Comparison of ENCODE assay signal across 8 mouse cellular contexts in genomic region chr17:33955555-33956214, GRCm38 (mm10). TPM values are rescaled to one million over a fixed set of nuclear protein-coding genes. Genes with fewer than 3 reads are reported as not detected.
DNase-seq lines count a peak whose midpoint lies in the region; ATAC-seq and TF ChIP-seq lines count a peak whose summit lies in the region.

TSS of gene Vps52 (plus strand) at chr17:33955812.
TSS of gene Rps18 (minus strand) at chr17:33956001.

- DNase-seq in ZHBTc4 (ENCODE audit: low read depth, low spot score), result peak; percentile 98
- DNase-seq in gastrocnemius, adult 2 months, result peak; percentile 92
- peak; percentile 98 for DNase-seq in hindbrain, postnatal 0 days (ENCODE audit: low spot score)
- DNase-seq in left cerebral cortex, adult 2 months (ENCODE audit: extremely low spot score in 1 of 2, low spot score in 2 of 2), result peak; percentile 96
- peak; percentile 95 to 98 for DNase-seq in right cerebral cortex, adult 2 months (ENCODE audit: low spot score in 2 of 2)
- peak; percentile 95 for DNase-seq in urinary bladder, postnatal 14 days (ENCODE audit: low spot score)

- intact Hi-C loops in gastrocnemius, adult 2 months (cut with DNase I), result loop anchor here (2.0 to 5.0 kb wide), 2 partner anchors 15 to 67 kb away; partner anchors contain the start of genes Pfdn6, Ring1 and Wdr46
- intact Hi-C loops in left cerebral cortex, adult 2 months (cut with DNase I), result loop anchor here (1.0 kb wide), 1 partner anchor 15 kb away; the partner anchor contains the start of genes Pfdn6 and Wdr46

- no peak for TF ChIP-seq CTCF in gastrocnemius, adult 2 months (IDR thresholded peaks at IDR 0.05)
- peak; percentile 52 for TF ChIP-seq CTCF in hindbrain, postnatal 0 days (IDR thresholded peaks at IDR 0.05; ENCODE audit: low read depth)
- TF ChIP-seq CTCF in left cerebral cortex, adult 2 months (IDR thresholded peaks at IDR 0.05), result peak; percentile 39

- H3K4me2 ChIP-seq in hindbrain, postnatal 0 days (ENCODE audit: low read depth, low read length), result peak within 1 kb of the TSS; percentile 85

- under 1% methylated on average over 50 of the region's 50 CpGs for WGBS in hindbrain, postnatal 0 days

- H3K4me3 ChIP-seq in gastrocnemius, adult 2 months, result peak within 1 kb of the TSS; percentile 92
- peak within 1 kb of the TSS; percentile 56 for H3K4me3 ChIP-seq in hindbrain, postnatal 0 days (ENCODE audit: low read length)
- H3K4me3 ChIP-seq in left cerebral cortex, adult 2 months, result peak within 1 kb of the TSS; percentile 66

- H3K27ac ChIP-seq in gastrocnemius, adult 2 months, result peak within 1 kb of the TSS; percentile 98
- H3K27ac ChIP-seq in hindbrain, postnatal 0 days, result peak within 1 kb of the TSS; percentile 90
- H3K27ac ChIP-seq in left cerebral cortex, adult 2 months, result peak within 1 kb of the TSS; percentile 94

- peak within 1 kb of the TSS; percentile 77 for H3K9ac ChIP-seq in hindbrain, postnatal 0 days (replicated peaks; ENCODE audit: low read length)

- H3K4me1 ChIP-seq in hindbrain, postnatal 0 days (ENCODE audit: insufficient read depth, low read length), result peaks cover 11% of the 10 kb centered on the region

- ATAC-seq in common myeloid progenitor, adult 5-6 weeks (replicated peaks; ENCODE audit: low read depth, poor library complexity, severe bottlenecking), result peak; percentile 79
- ATAC-seq in hindbrain, postnatal 0 days, result peak; percentile 89
- ATAC-seq in megakaryocyte, adult 5-6 weeks (ENCODE audit: poor library complexity, severe bottlenecking), result peak; percentile 87

- peaks cover 32% of the 10 kb centered on the region for H3K36me3 ChIP-seq in hindbrain, postnatal 0 days (ENCODE audit: insufficient read depth, low read length)

- H3K27me3 ChIP-seq in hindbrain, postnatal 0 days (ENCODE audit: insufficient read depth, low read length), result no peaks in the 10 kb centered on the region

- no peaks in the 10 kb centered on the region for H3K9me3 ChIP-seq in hindbrain, postnatal 0 days (ENCODE audit: low read length)

RNA-seq across cellular contexts. Expression of gene Vps52, which starts in this region (rescaled TPM):
- total RNA-seq in common myeloid progenitor, adult 5-6 weeks (2017), result 13.0 and 16.4 TPM in 2 replicates
- 10 to 100 TPM; 31.7 to 33.4 TPM for total RNA-seq in gastrocnemius, adult 2 months (2021)
- total RNA-seq in hindbrain, postnatal 0 days (2014; rRNA removed), result 55.6 and 57.4 TPM in 2 replicates
- polyA plus RNA-seq in hindbrain, postnatal 0 days (2015; fragmentation: Nextera tagmentation; extraction: Ambion mirVana), result 62.1 and 63.2 TPM in 2 replicates
- total RNA-seq in left cerebral cortex, adult 2 months (2021), result 10 to 100 TPM; 74.6 to 82.7 TPM
- total RNA-seq in megakaryocyte, adult 5-6 weeks (2015), result 15.7 and 17.7 TPM in 2 replicates
- 11.6 and 22.8 TPM in 2 replicates for total RNA-seq in megakaryocyte, adult 5-6 weeks (2017)

RNA-seq across cellular contexts. Expression of gene Rps18, which starts in this region (rescaled TPM):
- total RNA-seq in common myeloid progenitor, adult 5-6 weeks (2017), result 1,549 and 1,746 TPM in 2 replicates
- total RNA-seq in gastrocnemius, adult 2 months (2021), result 100 to 1,000 TPM; 364 to 443 TPM
- total RNA-seq in hindbrain, postnatal 0 days (2014; rRNA removed), result 1,180 and 1,309 TPM in 2 replicates
- polyA plus RNA-seq in hindbrain, postnatal 0 days (2015; fragmentation: Nextera tagmentation; extraction: Ambion mirVana), result 904 and 918 TPM in 2 replicates
- 100 to 1,000 TPM; 311 to 327 TPM for total RNA-seq in left cerebral cortex, adult 2 months (2021)
- total RNA-seq in megakaryocyte, adult 5-6 weeks (2015), result 2,016 and 2,115 TPM in 2 replicates
- 724 and 801 TPM in 2 replicates for total RNA-seq in megakaryocyte, adult 5-6 weeks (2017)

Comparison
In these comparisons a context has a peak if more than half of its experiments do, and no peak if none do; other contexts are left out.
1. Peak in every context shown above with its lines: DNase-seq, ATAC-seq, H3K4me3 ChIP-seq and H3K27ac ChIP-seq.